Mouse (Mus musculus): ENCODE data around the gene Idi1.

GRCm38 (mm10) chr13:8838394-8838793, 46.9 kb upstream of the Idi1 start:
- no peak for TF ChIP-seq POLR2A (IDR thresholded peaks at IDR 0.05; ENCODE audit: insufficient read depth, low read length)
- no peak for TF ChIP-seq CTCF (IDR thresholded peaks at IDR 0.05; ENCODE audit: low read depth, low read length)
- no peak for TF ChIP-seq EP300 (IDR thresholded peaks at IDR 0.05; ENCODE audit: insufficient read depth, low read depth, low read length)
